Mouse (Mus musculus): ENCODE data around the gene Arrdc4.

- TF ChIP-seq EP300 (IDR thresholded peaks at IDR 0.05; ENCODE audit: low read depth) (no peak), CTCF (IDR thresholded peaks at IDR 0.05; ENCODE audit: low read depth) (no peak)
These were observed 36.6 kb downstream of the Arrdc4 start for GRCm38 (mm10) chr7:68712425-68712824.
